Mouse (Mus musculus) kidney, postnatal 25 days (tissue): ENCODE measurements around the gene Slc45a2.

ENCODE experiments used
- DNase-seq, 2 experiments: peaks; one replicate each; pipeline ENCODE4 v3.0.0; 2021; ENCODE audit warnings: mixed read lengths in 2 of 2

Gene Slc45a2

GRCm38 (mm10) chr15:11066299-11066698 is 65.8 kb downstream of the Slc45a2 start:
- DNase-seq = no peak

DNA sequence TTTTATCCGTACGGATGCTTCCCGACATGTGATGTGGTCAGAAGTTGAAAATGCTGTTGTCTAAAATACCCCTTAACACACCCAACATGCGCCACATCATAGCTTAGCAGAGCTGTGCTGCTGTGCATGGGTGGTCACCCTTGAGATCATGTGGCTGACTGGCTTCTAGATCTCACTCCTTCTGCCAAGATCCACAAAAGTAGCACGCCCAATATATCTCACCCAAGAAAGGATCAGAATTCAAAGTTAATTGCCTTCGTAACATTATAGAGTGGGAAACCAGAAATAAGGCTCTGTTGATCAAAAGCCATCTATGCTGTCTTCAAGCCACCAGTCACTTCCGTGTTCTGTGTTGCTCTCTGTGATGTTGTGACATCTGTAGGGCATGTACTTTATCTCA is 67.4 kb downstream of the Slc45a2 start:
- DNase-seq = no peak

GRCm38 (mm10) chr15:11075726-11076361 is 75.3 kb downstream of the Slc45a2 start:
- DNase-seq = no peak
